Mouse (Mus musculus) thymus, postnatal 10 days (tissue): ENCODE measurements around the gene Fbp1.
"Not testable (repeated sequence)": the region's sequence is repeated elsewhere in the genome, so short reads cannot be mapped to it uniquely, and the experiment has no call there.

ENCODE experiments used
- DNase-seq, 2 experiments: peaks; one replicate each; pipeline ENCODE4 v3.0.0; 2021; ENCODE audit warnings: low spot score in 2 of 2

Gene Fbp1

GRCm38 (mm10) chr13:62887712-62888441 lies at the start of gene Fbp1:
Gene Fbp1 (minus strand): TSS chr13:62888282.
- DNase-seq, result peak; percentile 35 to 48

- DNase-seq, result no peak
These were observed 44.4 kb upstream of the Fbp1 start for GRCm38 (mm10) chr13:62932452-62932851.

- DNase-seq, result no peak
These were observed 41.8 kb upstream of the Fbp1 start for GRCm38 (mm10) chr13:62929766-62930389.

- not testable (repeated sequence) for DNase-seq
These were observed 41.1 kb upstream of the Fbp1 start for GRCm38 (mm10) chr13:62929144-62929543.

GRCm38 (mm10) chr13:62927470-62927869 lies 39.4 kb upstream of the Fbp1 start:
- no peak for DNase-seq

- peak; percentile 17 to 43 for DNase-seq
These were observed 38.4 kb upstream of the Fbp1 start for GRCm38 (mm10) chr13:62926479-62926878.

- DNase-seq, result no peak
These were observed 35.1 kb upstream of the Fbp1 start for GRCm38 (mm10) chr13:62923182-62923581.

GRCm38 (mm10) chr13:62922645-62923044 lies 34.6 kb upstream of the Fbp1 start:
- DNase-seq, result no peak

GRCm38 (mm10) chr13:62919647-62920341 lies 31.7 kb upstream of the Fbp1 start:
- DNase-seq, result peak; percentile 23 to 85

- DNase-seq, result no peak
These were observed 29.5 kb upstream of the Fbp1 start for GRCm38 (mm10) chr13:62917416-62918110.

GRCm38 (mm10) chr13:62916675-62917074 lies 28.6 kb upstream of the Fbp1 start:
- DNase-seq, result no peak

GRCm38 (mm10) chr13:62911575-62911974 lies 23.5 kb upstream of the Fbp1 start:
- no peak for DNase-seq

GRCm38 (mm10) chr13:62910206-62910605 lies 22.1 kb upstream of the Fbp1 start:
- DNase-seq, result no peak

GRCm38 (mm10) chr13:62909776-62910175 lies 21.7 kb upstream of the Fbp1 start:
- no peak for DNase-seq

GRCm38 (mm10) chr13:62908163-62908559 lies 20.1 kb upstream of the Fbp1 start:
- DNase-seq, result no peak

- no peak for DNase-seq
These were observed 19.6 kb upstream of the Fbp1 start for GRCm38 (mm10) chr13:62907527-62908162.

- no peak for DNase-seq
These were observed 13.1 kb upstream of the Fbp1 start for GRCm38 (mm10) chr13:62901139-62901538.

- no peak for DNase-seq
These were observed 10.0 kb upstream of the Fbp1 start for GRCm38 (mm10) chr13:62897927-62898646.

- no peak for DNase-seq
These were observed 5.2 kb upstream of the Fbp1 start for GRCm38 (mm10) chr13:62893044-62893842.

- DNase-seq, result no peak
These were observed 1.2 kb upstream of the Fbp1 start for GRCm38 (mm10) chr13:62889311-62889710.
